8 mouse cellular contexts compared by ENCODE assay signal in the genomic region with DNA sequence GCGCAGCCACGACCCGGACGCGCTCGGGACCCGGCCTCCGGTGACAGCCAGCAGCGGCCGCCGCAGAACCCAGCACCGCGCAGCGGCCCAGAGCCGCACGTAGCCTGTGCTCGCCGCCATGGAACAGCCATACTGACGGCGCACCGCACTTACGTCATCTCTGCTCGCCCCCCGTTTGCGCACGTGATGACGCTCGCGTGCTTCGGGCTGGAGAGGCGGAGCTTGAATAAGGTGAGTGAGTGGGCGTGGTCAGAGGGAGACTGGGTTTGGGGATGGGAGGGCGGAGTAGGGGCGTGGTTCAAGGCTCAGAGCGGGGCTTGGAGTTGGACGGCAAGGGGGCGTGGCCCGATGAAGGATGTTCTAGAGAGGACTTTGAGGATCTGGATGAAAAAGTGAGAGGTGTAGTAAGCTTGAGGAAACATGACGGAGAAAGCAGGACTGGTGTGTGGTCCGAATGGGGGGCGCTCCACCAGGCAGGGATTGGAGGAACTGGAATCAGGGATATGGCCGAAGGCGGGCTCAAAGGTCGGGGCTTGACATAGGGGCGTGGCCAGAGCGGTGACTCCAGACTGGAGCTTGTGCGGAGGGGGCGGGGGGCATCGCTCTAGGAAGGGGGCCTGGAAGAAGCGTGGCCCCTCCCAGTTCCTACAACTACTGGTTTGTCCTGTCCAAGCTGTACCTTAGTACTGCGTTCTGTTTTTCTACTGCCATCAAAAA. TPM values are rescaled to one million over a fixed set of nuclear protein-coding genes. Genes with fewer than 3 reads are reported as not detected.
DNase-seq lines count a peak whose midpoint lies in the region; ATAC-seq and TF ChIP-seq lines count a peak whose summit lies in the region.

A gene (minus strand): TSS at position 134 of the 717 bp plus-strand sequence.

- H3K4me2 ChIP-seq in lung, postnatal 0 days (replicated peaks; ENCODE audit: low read depth, low read length) = peak within 1 kb of the TSS; percentile 95

- ATAC-seq in frontal cortex, adult (ENCODE audit: low TSS enrichment) = peak; percentile 91
- ATAC-seq in lung, postnatal 0 days = peak; percentile 91

- H3K27ac ChIP-seq in hindbrain, embryonic 10.5 days = peak within 1 kb of the TSS; percentile 93
- peak within 1 kb of the TSS; percentile 54 for H3K27ac ChIP-seq in lung, postnatal 0 days (ENCODE audit: low read length)

- H3K27me3 ChIP-seq in hindbrain, embryonic 10.5 days (ENCODE audit: insufficient read depth, poor library complexity, severe bottlenecking) = no peaks in the 10 kb centered on the region
- H3K27me3 ChIP-seq in lung, postnatal 0 days (replicated peaks; ENCODE audit: insufficient read depth, low read length) = no peaks in the 10 kb centered on the region

- no peak for TF ChIP-seq CTCF in lung, postnatal 0 days (IDR thresholded peaks at IDR 0.05)

- WGBS in hindbrain, embryonic 10.5 days = under 1% methylated on average over 51 of the region's 51 CpGs
- under 1% methylated on average over 46 of the region's 51 CpGs for WGBS in lung, postnatal 0 days

- peaks cover 29% of the 10 kb centered on the region for H3K4me1 ChIP-seq in hindbrain, embryonic 10.5 days (replicated peaks)
- peaks cover 9% of the 10 kb centered on the region; the same call in 1 of the 2 replicates for H3K4me1 ChIP-seq in lung, postnatal 0 days (ENCODE audit: insufficient read depth, low read depth, low read length)

- no peaks in the 10 kb centered on the region for H3K9me3 ChIP-seq in hindbrain, embryonic 10.5 days
- H3K9me3 ChIP-seq in lung, postnatal 0 days (ENCODE audit: low read length) = no peaks in the 10 kb centered on the region

- peak within 1 kb of the TSS; percentile 98 for H3K4me3 ChIP-seq in hindbrain, embryonic 10.5 days
- peak within 1 kb of the TSS; percentile 94 for H3K4me3 ChIP-seq in lung, postnatal 0 days (ENCODE audit: low read depth, low read length)

- TF ChIP-seq EP300 in lung, postnatal 0 days (IDR thresholded peaks at IDR 0.05) = no peak

- peak; percentile 92 for DNase-seq in MEL-GATA-1-ER (ENCODE audit: extremely low read depth, low read depth)
- DNase-seq in cerebellum, adult 8-10 months = peak; percentile 97
- DNase-seq in hindbrain, embryonic 10.5 days (ENCODE audit: low spot score) = peak; percentile 99
- DNase-seq in layer of hippocampus, adult 9-11 months = peak; percentile 96
- DNase-seq in lung, postnatal 0 days (ENCODE audit: low spot score) = peak; percentile 99
- DNase-seq in ovary, postnatal 14 days (ENCODE audit: low spot score) = peak; percentile 96
- peak; percentile 97 for DNase-seq in thymus, postnatal 14 days

- peaks cover 33% of the 10 kb centered on the region for H3K36me3 ChIP-seq in hindbrain, embryonic 10.5 days
- H3K36me3 ChIP-seq in lung, postnatal 0 days (ENCODE audit: insufficient read depth, low read length) = 0 out of 2 replicates have a peak, but pooled peaks cover 7% of the 10 kb centered on the region

- H3K9ac ChIP-seq in lung, postnatal 0 days (replicated peaks; ENCODE audit: low read depth) = peak within 1 kb of the TSS; percentile 85

RNA-seq across cellular contexts. Expression of the gene that starts here (rescaled TPM):
- 52.9 and 54.6 TPM in 2 replicates for polyA plus RNA-seq in hindbrain, embryonic 10.5 days (2016; fragmentation: Nextera tagmentation; extraction: Ambion mirVana)
- polyA plus RNA-seq in lung, postnatal 0 days (2015; fragmentation: Nextera tagmentation; extraction: Ambion mirVana) = 23.4 and 24.2 TPM in 2 replicates

Comparison
In these comparisons a context has a peak if more than half of its experiments do, and no peak if none do; other contexts are left out.
1. Peak in every context shown above with its lines: DNase-seq, ATAC-seq, H3K4me3 ChIP-seq and H3K27ac ChIP-seq.